Mouse (Mus musculus): ENCODE data around the gene Ntn5. TPM values are rescaled to one million over a fixed set of nuclear protein-coding genes. Genes with fewer than 3 reads are reported as not detected.

Ntn5 gene
- polyA plus RNA-seq, 1 experiment, result 4.2 TPM

DNA sequence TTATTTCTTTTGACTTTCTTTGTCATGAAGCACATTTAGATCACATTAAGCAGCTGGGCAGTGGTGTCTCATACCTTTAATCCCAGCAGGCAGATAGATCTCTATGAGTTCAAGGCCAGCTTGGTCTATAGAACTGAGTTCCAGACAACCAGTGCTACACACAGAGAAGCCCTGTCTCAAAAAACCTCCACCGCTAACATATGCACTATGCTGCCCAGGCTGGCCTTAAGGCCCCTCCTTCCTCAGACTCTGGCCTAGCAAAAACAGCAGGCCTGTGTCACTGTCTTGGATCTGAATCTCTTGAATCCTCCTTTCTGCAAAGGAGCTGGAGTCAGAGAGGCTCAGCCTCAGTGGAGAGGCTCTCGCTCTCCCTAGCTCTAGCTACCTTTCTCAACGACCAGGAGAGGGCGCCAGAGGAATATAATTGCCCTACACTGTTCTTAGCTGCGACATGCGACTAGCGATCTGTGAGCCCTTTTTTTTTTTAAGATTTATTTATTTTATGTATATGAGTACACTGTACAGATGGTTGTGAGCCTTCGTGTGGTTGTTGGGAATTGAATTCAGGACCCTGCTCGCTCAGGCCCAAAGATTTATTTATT lies 55.4 kb downstream of the Ntn5 start:
- peak; percentile 82 for DNase-seq
- WGBS, result 10% methylated on average over 9 of the region's 9 CpGs
- no peak overlapping the region for H3K27ac ChIP-seq (ENCODE audit: control insufficient read depth, insufficient read depth, low read length)
- TF ChIP-seq POLR2A (IDR thresholded peaks at IDR 0.05; ENCODE audit: control insufficient read depth, extremely low read depth, insufficient read depth, low read length, poor library complexity) (no peak), CTCF (IDR thresholded peaks at IDR 0.05; ENCODE audit: borderline replicate concordance, control insufficient read depth, extremely low read depth, insufficient read depth, low read length, poor library complexity) (peak; percentile 45; the same call in 1 of the 2 replicates)
- H3K36me3 ChIP-seq (ENCODE audit: control insufficient read depth, insufficient read depth, low read length), result no peaks in the 10 kb centered on the region
- H3K4me1 ChIP-seq (replicated peaks; ENCODE audit: control insufficient read depth, insufficient read depth, low read length), result peaks cover 16% of the 10 kb centered on the region
- H3K27me3 ChIP-seq (ENCODE audit: control insufficient read depth, insufficient read depth, low read length), result no peaks in the 10 kb centered on the region
- H3K4me3 ChIP-seq (ENCODE audit: control insufficient read depth, insufficient read depth, low read length), result no peak overlapping the region

DNA sequence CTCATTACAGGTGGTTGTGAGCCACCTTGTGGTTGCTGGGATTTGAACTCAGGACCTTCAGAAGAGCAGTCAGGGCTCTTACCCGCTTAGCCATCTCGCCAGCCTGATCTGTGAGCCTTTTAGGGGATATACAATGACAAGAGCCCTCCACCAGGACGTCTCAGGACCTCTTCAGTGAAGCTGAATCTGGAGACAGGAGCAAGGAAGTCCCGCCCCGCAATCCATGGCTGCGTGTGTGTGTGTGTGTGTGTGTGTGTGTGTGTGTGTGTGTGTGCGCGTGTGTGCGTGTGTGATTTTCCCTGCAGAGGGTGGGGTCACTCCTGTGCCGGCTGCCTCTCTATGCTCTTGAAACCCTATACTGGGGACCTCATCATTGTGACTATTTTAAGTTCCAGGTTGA lies 56.0 kb downstream of the Ntn5 start:
- H3K27ac ChIP-seq (ENCODE audit: control insufficient read depth, insufficient read depth, low read length), result no peak overlapping the region
- TF ChIP-seq POLR2A (IDR thresholded peaks at IDR 0.05; ENCODE audit: control insufficient read depth, extremely low read depth, insufficient read depth, low read length, poor library complexity) (no peak), CTCF (IDR thresholded peaks at IDR 0.05; ENCODE audit: borderline replicate concordance, control insufficient read depth, extremely low read depth, insufficient read depth, low read length, poor library complexity) (no peak)
- peaks cover 16% of the 10 kb centered on the region for H3K4me1 ChIP-seq (replicated peaks; ENCODE audit: control insufficient read depth, insufficient read depth, low read length)
- no peaks in the 10 kb centered on the region for H3K36me3 ChIP-seq (ENCODE audit: control insufficient read depth, insufficient read depth, low read length)
- WGBS, result 76% methylated on average over 10 of the region's 10 CpGs
- DNase-seq, result no peak
- H3K27me3 ChIP-seq (ENCODE audit: control insufficient read depth, insufficient read depth, low read length), result no peaks in the 10 kb centered on the region
- H3K4me3 ChIP-seq (ENCODE audit: control insufficient read depth, insufficient read depth, low read length), result no peak overlapping the region

DNA sequence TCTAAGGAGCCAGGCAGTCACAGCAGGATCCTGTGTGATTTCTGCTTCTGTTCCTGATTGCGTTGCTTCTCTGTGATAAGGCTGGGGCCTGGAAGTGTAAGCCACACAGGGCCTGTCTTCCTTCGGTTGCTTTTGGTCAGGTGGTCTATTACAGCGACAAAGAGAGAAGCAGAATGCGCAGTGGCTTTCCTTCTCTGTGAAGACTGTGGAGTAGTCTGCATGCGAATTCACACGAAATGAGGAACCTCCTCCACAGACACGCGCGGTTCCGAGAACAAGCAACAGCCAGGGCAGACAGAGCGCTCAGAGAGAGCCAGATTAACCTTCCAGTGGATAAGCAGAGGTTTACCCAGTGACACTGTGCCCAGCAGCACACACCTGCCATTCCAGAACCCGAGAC lies 57.5 kb downstream of the Ntn5 start:
- Histone ChIP-seq H3K27me3 (ENCODE audit: control insufficient read depth, insufficient read depth, low read length) (no peaks in the 10 kb centered on the region), H3K4me1 (replicated peaks; ENCODE audit: control insufficient read depth, insufficient read depth, low read length) (peaks cover 16% of the 10 kb centered on the region), H3K4me3 (ENCODE audit: control insufficient read depth, insufficient read depth, low read length) (peak overlapping the region; percentile 56), H3K27ac (ENCODE audit: control insufficient read depth, insufficient read depth, low read length) (peak overlapping the region; percentile 47), H3K36me3 (ENCODE audit: control insufficient read depth, insufficient read depth, low read length) (no peaks in the 10 kb centered on the region)
- no peak for DNase-seq
- 42% methylated on average over 12 of the region's 12 CpGs for WGBS
- TF ChIP-seq CTCF (IDR thresholded peaks at IDR 0.05; ENCODE audit: borderline replicate concordance, control insufficient read depth, extremely low read depth, insufficient read depth, low read length, poor library complexity) (no peak), POLR2A (IDR thresholded peaks at IDR 0.05; ENCODE audit: control insufficient read depth, extremely low read depth, insufficient read depth, low read length, poor library complexity) (no peak)

DNA sequence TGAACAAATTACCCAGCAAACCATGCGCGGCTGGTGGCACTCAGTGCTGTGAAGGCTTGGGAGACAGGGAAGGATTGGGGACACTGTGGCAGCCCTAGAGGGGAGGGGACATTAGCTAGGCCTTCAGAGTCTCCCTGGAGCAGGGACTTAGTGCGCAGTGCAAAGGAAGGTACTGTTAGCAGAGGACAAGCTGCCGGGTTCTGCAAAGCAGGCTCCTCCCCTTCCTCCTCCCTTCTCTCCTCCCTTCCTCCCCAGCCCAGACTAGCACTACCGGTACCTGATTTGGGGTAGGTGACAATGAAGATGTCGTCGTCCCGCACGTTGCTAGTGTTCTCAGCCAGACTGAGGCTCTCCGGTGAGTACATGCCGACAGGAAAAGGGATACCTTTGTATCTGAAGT lies 58.0 kb downstream of the Ntn5 start:
- Histone ChIP-seq H3K4me1 (replicated peaks; ENCODE audit: control insufficient read depth, insufficient read depth, low read length) (peaks cover 16% of the 10 kb centered on the region), H3K27ac (ENCODE audit: control insufficient read depth, insufficient read depth, low read length) (peak overlapping the region; percentile 47), H3K36me3 (ENCODE audit: control insufficient read depth, insufficient read depth, low read length) (no peaks in the 10 kb centered on the region), H3K4me3 (ENCODE audit: control insufficient read depth, insufficient read depth, low read length) (peak overlapping the region; percentile 56), H3K27me3 (ENCODE audit: control insufficient read depth, insufficient read depth, low read length) (no peaks in the 10 kb centered on the region)
- WGBS, result 13% methylated on average over 11 of the region's 11 CpGs
- DNase-seq, result peak; percentile 59
- no peak for TF ChIP-seq CTCF (IDR thresholded peaks at IDR 0.05; ENCODE audit: borderline replicate concordance, control insufficient read depth, extremely low read depth, insufficient read depth, low read length, poor library complexity)
- peak; percentile 60; the same call in 1 of the 2 replicates for TF ChIP-seq POLR2A (IDR thresholded peaks at IDR 0.05; ENCODE audit: control insufficient read depth, extremely low read depth, insufficient read depth, low read length, poor library complexity)

DNA sequence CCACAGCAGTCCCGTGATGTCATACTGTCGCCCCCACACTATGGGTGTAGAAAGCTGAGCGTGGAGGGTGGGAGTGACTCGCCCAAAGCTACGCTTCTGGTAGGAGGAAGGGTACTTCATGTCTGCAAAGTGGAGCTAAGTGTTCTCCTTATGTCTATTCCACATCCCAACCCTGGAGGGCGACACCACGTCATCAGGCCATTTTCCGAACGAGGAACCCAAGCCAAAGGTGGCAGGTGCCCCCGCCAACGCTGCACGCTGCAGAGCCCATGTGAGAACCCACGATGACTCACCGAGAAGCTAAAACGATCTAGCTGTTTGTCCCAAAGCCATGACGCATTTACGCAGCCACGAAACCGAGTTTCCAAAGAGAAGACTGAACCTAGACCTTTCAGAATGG lies 58.5 kb downstream of the Ntn5 start:
- WGBS, result 10% methylated on average over 19 of the region's 19 CpGs
- TF ChIP-seq CTCF (IDR thresholded peaks at IDR 0.05; ENCODE audit: borderline replicate concordance, control insufficient read depth, extremely low read depth, insufficient read depth, low read length, poor library complexity) (no peak), POLR2A (IDR thresholded peaks at IDR 0.05; ENCODE audit: control insufficient read depth, extremely low read depth, insufficient read depth, low read length, poor library complexity) (no peak)

More for the DNA sequence above, 58.5 kb downstream of the Ntn5 start:
- Histone ChIP-seq H3K27ac (ENCODE audit: control insufficient read depth, insufficient read depth, low read length) (peak overlapping the region; percentile 19), H3K4me3 (ENCODE audit: control insufficient read depth, insufficient read depth, low read length) (peak overlapping the region; percentile 56), H3K36me3 (ENCODE audit: control insufficient read depth, insufficient read depth, low read length) (no peaks in the 10 kb centered on the region), H3K4me1 (replicated peaks; ENCODE audit: control insufficient read depth, insufficient read depth, low read length) (peaks cover 16% of the 10 kb centered on the region), H3K27me3 (ENCODE audit: control insufficient read depth, insufficient read depth, low read length) (no peaks in the 10 kb centered on the region)
- DNase-seq, result no peak

Other genes with a start within 250 kb of the Ntn5 start
- gene Gys1, start 249.2 kb upstream of the Ntn5 start, polyA plus RNA-seq (2012; rRNA removed), result 35.2 and 35.5 TPM in 2 replicates
- 122 and 124 TPM in 2 replicates for gene Ruvbl2, start 245.9 kb upstream of the Ntn5 start, polyA plus RNA-seq (2012; rRNA removed)
- gene Ftl1, start 224.1 kb upstream of the Ntn5 start, polyA plus RNA-seq (2012; rRNA removed), result 2,491 and 2,656 TPM in 2 replicates
- gene Bax, start 217.1 kb upstream of the Ntn5 start, polyA plus RNA-seq (2012; rRNA removed), result 165 and 184 TPM in 2 replicates
- 2.5 and 3.0 TPM in 2 replicates for gene Tulp2, start 202.1 kb upstream of the Ntn5 start, polyA plus RNA-seq (2012; rRNA removed)
- gene Gm45808, start 197.2 kb upstream of the Ntn5 start, polyA plus RNA-seq (2012; rRNA removed), result not detected in 2 replicates
- 2.3 and 2.4 TPM in 2 replicates for gene Dhdh, start 195.2 kb upstream of the Ntn5 start, polyA plus RNA-seq (2012; rRNA removed)
- 204 and 216 TPM in 2 replicates for gene Nucb1, start 173.6 kb upstream of the Ntn5 start, polyA plus RNA-seq (2012; rRNA removed)
- 27.6 and 35.3 TPM in 2 replicates for gene Ppp1r15a, start 157.8 kb upstream of the Ntn5 start, polyA plus RNA-seq (2012; rRNA removed)
- gene Plekha4, start 157.7 kb upstream of the Ntn5 start, polyA plus RNA-seq (2012; rRNA removed), result 9.7 and 12.3 TPM in 2 replicates
- gene Hsd17b14, start 129.1 kb upstream of the Ntn5 start, polyA plus RNA-seq (2012; rRNA removed), result 2.2 and 2.6 TPM in 2 replicates
- 140 and 173 TPM in 2 replicates for gene Bcat2, start 113.9 kb upstream of the Ntn5 start, polyA plus RNA-seq (2012; rRNA removed)
- 18.9 and 19.2 TPM in 2 replicates for gene Fgf21, start 68.5 kb upstream of the Ntn5 start, polyA plus RNA-seq (2012; rRNA removed)
- 4.7 and 5.9 TPM in 2 replicates for gene Fut1, start 66.7 kb upstream of the Ntn5 start, polyA plus RNA-seq (2012; rRNA removed)
- 0.45 and 0.75 TPM in 2 replicates for gene Izumo1, start 62.2 kb upstream of the Ntn5 start, polyA plus RNA-seq (2012; rRNA removed)
- 6.3 and 8.6 TPM in 2 replicates for gene Rasip1, start 56.5 kb upstream of the Ntn5 start, polyA plus RNA-seq (2012; rRNA removed)
- 3.9 and 4.4 TPM in 2 replicates for gene Mamstr, start 44.0 kb upstream of the Ntn5 start, polyA plus RNA-seq (2012; rRNA removed)
- gene Fut2, start 17.6 kb upstream of the Ntn5 start, polyA plus RNA-seq (2012; rRNA removed), result 1.3 and 1.9 TPM in 2 replicates
- 1.6 and 1.9 TPM in 2 replicates for gene Sec1, start 10.4 kb downstream of the Ntn5 start, polyA plus RNA-seq (2012; rRNA removed)
- 2.2 and 2.7 TPM in 2 replicates for gene Car11, start 15.8 kb downstream of the Ntn5 start, polyA plus RNA-seq (2012; rRNA removed)
- 28.2 and 31.3 TPM in 2 replicates for gene Dbp, start 21.1 kb downstream of the Ntn5 start, polyA plus RNA-seq (2012; rRNA removed)
- gene Rpl18, start 31.4 kb downstream of the Ntn5 start, polyA plus RNA-seq (2012; rRNA removed), result 2,384 and 2,707 TPM in 2 replicates
- 87.4 and 88.1 TPM in 2 replicates for gene Sphk2, start 34.0 kb downstream of the Ntn5 start, polyA plus RNA-seq (2012; rRNA removed)
- 1.5 and 1.7 TPM in 2 replicates for gene Fam83e, start 37.2 kb downstream of the Ntn5 start, polyA plus RNA-seq (2012; rRNA removed)
- gene Spaca4, start 41.8 kb downstream of the Ntn5 start, polyA plus RNA-seq (2012; rRNA removed), result not detected in 2 replicates
- 0.84 and 1.2 TPM in 2 replicates for gene Lmtk3, start 99.7 kb downstream of the Ntn5 start, polyA plus RNA-seq (2012; rRNA removed)
- 3.8 and 3.9 TPM in 2 replicates for gene Sult2b1, start 100.6 kb downstream of the Ntn5 start, polyA plus RNA-seq (2012; rRNA removed)
- gene Cyth2, start 130.6 kb downstream of the Ntn5 start, polyA plus RNA-seq (2012; rRNA removed), result 65.8 and 71.5 TPM in 2 replicates
- gene Kcnj14, start 140.8 kb downstream of the Ntn5 start, polyA plus RNA-seq (2012; rRNA removed), result 0.36 and 1.3 TPM in 2 replicates
- 22.4 and 27.7 TPM in 2 replicates for gene Grwd1, start 146.9 kb downstream of the Ntn5 start, polyA plus RNA-seq (2012; rRNA removed)
- 199 and 226 TPM in 2 replicates for gene Kdelr1, start 188.8 kb downstream of the Ntn5 start, polyA plus RNA-seq (2012; rRNA removed)
- gene Grin2d, start 194.4 kb downstream of the Ntn5 start, polyA plus RNA-seq (2012; rRNA removed), result 1.1 and 1.4 TPM in 2 replicates
- gene Syngr4, start 212.7 kb downstream of the Ntn5 start, polyA plus RNA-seq (2012; rRNA removed), result 2.7 and 2.9 TPM in 2 replicates
- 50.6 and 52.5 TPM in 2 replicates for gene Tmem143, start 212.9 kb downstream of the Ntn5 start, polyA plus RNA-seq (2012; rRNA removed)
- 361 and 365 TPM in 2 replicates for gene Emp3, start 237.4 kb downstream of the Ntn5 start, polyA plus RNA-seq (2012; rRNA removed)
- 3.3 and 3.7 TPM in 2 replicates for gene Ccdc114, start 240.1 kb downstream of the Ntn5 start, polyA plus RNA-seq (2012; rRNA removed)